Mouse (Mus musculus): ENCODE results near the gene Tdrd1.

- TF ChIP-seq POLR2A (IDR thresholded peaks at IDR 0.05; ENCODE audit: borderline replicate concordance, low read depth, low read length) (no peak), CTCF (IDR thresholded peaks at IDR 0.05; ENCODE audit: low read depth, low read length) (no peak)
Observed at GRCm38 (mm10) chr19:56852590-56852989, 26.6 kb downstream of the Tdrd1 start.

Measured in bone marrow macrophage, adult 2 months (primary cell).